Mouse (Mus musculus): ENCODE measurements around the gene Rps27l. TPM values are rescaled to one million over a fixed set of nuclear protein-coding genes. Genes with fewer than 3 reads are reported as not detected.

Rps27l gene
- polyA plus RNA-seq, 1 experiment, result 36.3 TPM

DNA sequence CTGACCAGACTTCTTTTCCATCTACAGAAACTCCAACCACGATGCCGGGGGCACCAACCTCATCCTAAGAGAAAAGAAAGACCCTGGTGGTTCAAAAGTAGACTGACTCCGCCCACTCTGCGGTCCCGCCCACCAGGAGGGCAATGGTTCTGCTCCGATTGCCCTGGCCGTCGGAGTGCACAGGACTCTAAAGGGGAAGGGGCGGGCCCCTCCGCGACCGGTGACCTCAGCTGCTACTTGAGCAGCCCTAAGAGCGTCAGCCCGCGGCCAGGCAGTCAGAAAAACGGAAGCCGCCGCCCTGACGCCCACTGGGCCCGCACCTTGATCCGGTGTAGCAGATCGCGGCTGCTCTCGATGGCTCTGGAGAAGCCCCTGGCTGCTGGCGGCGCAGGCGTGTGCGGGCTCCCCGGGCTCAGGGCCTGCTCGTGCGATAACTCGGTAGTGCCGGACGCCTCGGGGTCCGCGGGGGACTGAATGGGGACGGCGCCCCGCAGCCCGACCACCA lies 28.9 kb downstream of the Rps27l start:
- TF ChIP-seq CTCF (IDR thresholded peaks at IDR 0.05; ENCODE audit: insufficient read depth, low read length) (no peak), POLR2A (IDR thresholded peaks at IDR 0.05; ENCODE audit: borderline replicate concordance, extremely low read depth, low read depth, low read length) (0 out of 2 replicates have a peak, but pooled peaks have one; percentile 24)
- H3K4me3 ChIP-seq (replicated peaks; ENCODE audit: extremely low read depth, low read depth, low read length), result peak overlapping the region; percentile 65
- DNase-seq, result peak; percentile 74
- WGBS, result under 1% methylated on average over 41 of the region's 41 CpGs
- peaks cover 2% of the 10 kb centered on the region; the same call in 1 of the 2 replicates for H3K4me1 ChIP-seq (ENCODE audit: control insufficient read depth, insufficient read depth, low read length)

DNA sequence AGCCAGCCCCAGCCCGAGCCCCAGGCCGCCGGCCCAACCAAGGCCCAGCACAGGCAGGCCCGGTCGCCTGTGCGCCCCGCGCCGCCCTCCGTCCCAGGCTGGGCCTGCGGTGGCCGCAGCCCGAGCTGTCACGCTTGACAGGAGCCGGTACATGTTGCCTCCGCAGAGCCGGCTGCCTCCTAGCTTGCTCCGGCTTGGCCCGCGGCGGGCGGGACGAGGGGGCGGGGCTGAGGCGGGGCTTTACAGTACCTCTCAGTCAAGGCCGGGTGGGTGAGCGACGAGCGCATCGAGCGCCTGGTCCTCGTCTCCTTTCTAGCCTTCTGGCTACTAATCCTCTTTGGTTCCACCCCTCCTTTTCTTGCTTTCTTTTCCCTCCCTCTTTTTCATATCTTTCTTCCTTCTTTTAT lies 29.4 kb downstream of the Rps27l start, which contains the start of gene Lactb:
Gene Lactb (minus strand): TSS at position 246 of the 407 bp plus-strand sequence.
- DNase-seq, result peak; percentile 91
- TF ChIP-seq CTCF (IDR thresholded peaks at IDR 0.05; ENCODE audit: insufficient read depth, low read length), result no peak
- peak; percentile 26; the same call in 1 of the 2 replicates for TF ChIP-seq POLR2A (IDR thresholded peaks at IDR 0.05; ENCODE audit: borderline replicate concordance, extremely low read depth, low read depth, low read length)
- under 1% methylated on average over 32 of the region's 32 CpGs for WGBS
- Histone ChIP-seq H3K4me3 (replicated peaks; ENCODE audit: extremely low read depth, low read depth, low read length) (peak within 1 kb of the TSS; percentile 65), H3K4me1 (ENCODE audit: control insufficient read depth, insufficient read depth, low read length) (peaks cover 2% of the 10 kb centered on the region; the same call in 1 of the 2 replicates)

DNA sequence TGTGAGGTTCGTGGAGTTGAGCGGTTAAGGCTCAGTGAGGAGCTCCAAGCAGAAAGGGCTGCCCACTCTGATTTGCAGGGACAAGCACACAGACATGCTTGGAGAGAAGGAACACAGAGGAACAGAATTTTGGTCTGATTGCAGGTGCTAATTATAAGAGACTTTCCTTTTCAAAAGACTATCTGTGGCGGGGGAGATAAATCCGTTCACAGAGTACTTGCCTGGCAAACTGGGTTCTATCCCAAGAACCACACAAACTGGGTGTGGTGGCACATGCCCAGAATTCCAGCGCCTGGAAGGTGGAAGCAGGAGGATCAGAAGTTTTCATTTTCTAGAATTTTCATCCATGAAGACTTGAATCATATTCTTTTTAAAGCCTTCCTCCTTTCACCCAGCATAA lies 31.2 kb downstream of the Rps27l start:
- H3K4me1 ChIP-seq (ENCODE audit: control insufficient read depth, insufficient read depth, low read length), result peaks cover 2% of the 10 kb centered on the region; the same call in 1 of the 2 replicates
- no peak overlapping the region for H3K4me3 ChIP-seq (replicated peaks; ENCODE audit: extremely low read depth, low read depth, low read length)
- WGBS, result 66% methylated on average over 5 of the region's 5 CpGs
- no peak for DNase-seq
- no peak for TF ChIP-seq CTCF (IDR thresholded peaks at IDR 0.05; ENCODE audit: insufficient read depth, low read length)
- TF ChIP-seq POLR2A (IDR thresholded peaks at IDR 0.05; ENCODE audit: borderline replicate concordance, extremely low read depth, low read depth, low read length), result no peak

DNA sequence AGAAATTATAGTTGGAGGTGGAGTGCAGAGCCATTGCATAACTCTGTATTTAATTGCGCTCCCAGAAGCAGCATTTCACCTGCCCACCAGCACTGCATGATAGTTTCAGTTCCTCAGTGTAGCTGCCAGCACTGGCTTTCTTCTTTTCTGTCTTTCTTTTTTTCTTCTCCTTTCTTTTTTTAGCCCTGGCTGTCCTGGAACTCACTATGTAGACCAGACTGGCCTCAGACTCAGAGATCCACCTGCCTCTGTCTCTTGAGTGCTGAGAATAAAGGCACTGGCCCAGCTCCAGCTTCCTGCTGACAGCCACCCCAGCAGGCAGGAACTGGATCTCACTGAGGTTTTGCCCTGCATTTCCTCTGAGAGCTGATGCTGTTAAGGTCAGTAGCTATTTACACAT lies 32.1 kb downstream of the Rps27l start:
- Histone ChIP-seq H3K4me1 (ENCODE audit: control insufficient read depth, insufficient read depth, low read length) (peaks cover 2% of the 10 kb centered on the region; the same call in 1 of the 2 replicates), H3K4me3 (replicated peaks; ENCODE audit: extremely low read depth, low read depth, low read length) (no peak overlapping the region)
- WGBS, result 77% methylated on average over 1 of the region's 1 CpGs
- no peak for TF ChIP-seq POLR2A (IDR thresholded peaks at IDR 0.05; ENCODE audit: borderline replicate concordance, extremely low read depth, low read depth, low read length)
- no peak for TF ChIP-seq CTCF (IDR thresholded peaks at IDR 0.05; ENCODE audit: insufficient read depth, low read length)
- no peak for DNase-seq

DNA sequence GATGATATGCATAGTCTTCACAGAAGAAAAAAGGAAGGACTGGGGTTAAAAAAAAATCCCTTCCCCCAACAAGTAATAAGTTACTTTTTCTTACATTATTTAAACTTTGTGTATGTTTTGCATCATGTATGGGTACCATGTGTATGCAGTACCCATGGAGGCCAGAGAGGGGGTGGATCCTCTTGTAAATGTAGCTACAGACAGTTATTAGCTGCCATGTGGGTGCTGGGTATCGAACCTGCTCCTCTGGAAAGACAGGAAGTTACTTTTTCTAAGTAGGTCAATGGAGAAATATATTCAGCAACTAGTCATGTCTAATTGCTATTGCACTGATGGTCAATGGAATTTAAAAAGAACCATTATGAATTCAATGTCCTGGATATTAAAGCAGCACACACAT lies 32.6 kb downstream of the Rps27l start:
- TF ChIP-seq POLR2A (IDR thresholded peaks at IDR 0.05; ENCODE audit: borderline replicate concordance, extremely low read depth, low read depth, low read length) (no peak), CTCF (IDR thresholded peaks at IDR 0.05; ENCODE audit: insufficient read depth, low read length) (no peak)
- no peak overlapping the region for H3K4me3 ChIP-seq (replicated peaks; ENCODE audit: extremely low read depth, low read depth, low read length)
- WGBS, result 76% methylated on average over 1 of the region's 1 CpGs
- H3K4me1 ChIP-seq (ENCODE audit: control insufficient read depth, insufficient read depth, low read length), result peaks cover 2% of the 10 kb centered on the region; the same call in 1 of the 2 replicates
- no peak for DNase-seq

DNA sequence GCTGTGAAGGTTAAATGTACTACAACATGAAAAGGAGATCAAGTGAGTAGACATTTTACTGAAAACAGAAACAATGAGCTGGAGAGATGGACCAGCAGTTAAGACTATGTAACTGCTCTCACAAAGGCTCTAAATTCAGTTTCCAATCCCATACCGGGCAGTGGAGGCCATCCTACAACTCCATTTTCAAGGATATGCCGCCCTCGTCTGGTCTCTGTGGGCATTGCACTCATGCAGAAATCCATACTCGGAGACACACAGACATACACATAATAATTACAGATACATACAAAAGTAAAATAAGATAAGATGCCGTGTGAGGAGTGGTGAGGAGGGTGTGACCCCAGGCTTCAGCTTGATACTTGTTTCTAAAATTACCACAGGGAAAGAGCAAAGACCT lies 34.6 kb downstream of the Rps27l start:
- H3K4me1 ChIP-seq (ENCODE audit: control insufficient read depth, insufficient read depth, low read length), result peaks cover 2% of the 10 kb centered on the region; the same call in 1 of the 2 replicates
- WGBS, result 8% methylated on average over 5 of the region's 5 CpGs

DNA sequence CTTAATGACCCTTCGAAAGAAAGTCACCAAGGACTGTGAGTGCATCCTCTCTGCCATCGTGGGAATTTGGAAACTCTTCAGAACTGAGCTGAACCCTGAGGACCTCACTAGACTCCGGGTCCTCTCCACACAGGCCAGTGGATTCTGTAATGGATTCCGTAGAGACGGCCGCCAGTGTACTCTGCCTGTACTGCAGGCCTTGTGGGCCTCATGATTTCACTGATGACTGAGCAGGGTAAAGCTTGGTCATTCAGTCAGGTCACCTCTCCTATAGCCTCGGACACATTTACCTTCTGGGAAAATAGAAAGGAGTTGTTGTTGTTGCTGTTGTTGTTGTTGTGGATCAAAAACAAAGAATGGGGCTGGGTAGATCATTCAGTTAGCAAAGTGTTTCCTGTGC lies 36.2 kb downstream of the Rps27l start:
- TF ChIP-seq CTCF (IDR thresholded peaks at IDR 0.05; ENCODE audit: insufficient read depth, low read length), result no peak
- TF ChIP-seq POLR2A (IDR thresholded peaks at IDR 0.05; ENCODE audit: borderline replicate concordance, extremely low read depth, low read depth, low read length), result no peak
- WGBS, result 73% methylated on average over 7 of the region's 7 CpGs
- no peaks in the 10 kb centered on the region for H3K4me1 ChIP-seq (ENCODE audit: control insufficient read depth, insufficient read depth, low read length)

More for the DNA sequence above, 34.6 kb downstream of the Rps27l start:
- TF ChIP-seq CTCF (IDR thresholded peaks at IDR 0.05; ENCODE audit: insufficient read depth, low read length), result peak; percentile 71
- no peak for TF ChIP-seq POLR2A (IDR thresholded peaks at IDR 0.05; ENCODE audit: borderline replicate concordance, extremely low read depth, low read depth, low read length)
- peak; percentile 76 for DNase-seq
- H3K4me3 ChIP-seq (replicated peaks; ENCODE audit: extremely low read depth, low read depth, low read length), result no peak overlapping the region

DNA sequence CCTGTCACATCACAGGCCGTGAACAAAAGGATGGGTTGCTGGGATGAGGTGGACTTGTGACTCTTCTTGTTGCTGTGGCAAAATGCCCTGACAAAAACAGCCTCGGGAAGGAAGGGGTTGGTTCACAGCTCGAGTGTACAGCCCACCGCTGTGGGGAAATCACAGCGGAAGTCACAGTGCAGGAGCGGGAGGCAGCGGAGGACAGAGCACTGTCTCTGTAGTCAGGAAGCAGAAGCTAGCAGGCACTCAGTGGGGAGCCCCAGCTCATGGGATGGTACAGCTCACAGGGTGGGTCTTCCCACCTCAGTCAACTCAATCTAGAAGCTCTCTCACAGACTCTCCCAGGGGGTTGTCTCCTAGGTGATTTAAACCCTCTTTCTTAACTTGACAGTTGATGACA lies 39.5 kb downstream of the Rps27l start:
- Histone ChIP-seq H3K4me1 (ENCODE audit: control insufficient read depth, insufficient read depth, low read length) (peaks cover 3% of the 10 kb centered on the region; the same call in 1 of the 2 replicates), H3K4me3 (replicated peaks; ENCODE audit: extremely low read depth, low read depth, low read length) (no peak overlapping the region)
- TF ChIP-seq CTCF (IDR thresholded peaks at IDR 0.05; ENCODE audit: insufficient read depth, low read length) (no peak), POLR2A (IDR thresholded peaks at IDR 0.05; ENCODE audit: borderline replicate concordance, extremely low read depth, low read depth, low read length) (no peak)
- DNase-seq, result no peak
- WGBS, result 52% methylated on average over 7 of the region's 7 CpGs

More for the DNA sequence above, 36.2 kb downstream of the Rps27l start:
- no peak overlapping the region for H3K4me3 ChIP-seq (replicated peaks; ENCODE audit: extremely low read depth, low read depth, low read length)
- DNase-seq, result no peak

DNA sequence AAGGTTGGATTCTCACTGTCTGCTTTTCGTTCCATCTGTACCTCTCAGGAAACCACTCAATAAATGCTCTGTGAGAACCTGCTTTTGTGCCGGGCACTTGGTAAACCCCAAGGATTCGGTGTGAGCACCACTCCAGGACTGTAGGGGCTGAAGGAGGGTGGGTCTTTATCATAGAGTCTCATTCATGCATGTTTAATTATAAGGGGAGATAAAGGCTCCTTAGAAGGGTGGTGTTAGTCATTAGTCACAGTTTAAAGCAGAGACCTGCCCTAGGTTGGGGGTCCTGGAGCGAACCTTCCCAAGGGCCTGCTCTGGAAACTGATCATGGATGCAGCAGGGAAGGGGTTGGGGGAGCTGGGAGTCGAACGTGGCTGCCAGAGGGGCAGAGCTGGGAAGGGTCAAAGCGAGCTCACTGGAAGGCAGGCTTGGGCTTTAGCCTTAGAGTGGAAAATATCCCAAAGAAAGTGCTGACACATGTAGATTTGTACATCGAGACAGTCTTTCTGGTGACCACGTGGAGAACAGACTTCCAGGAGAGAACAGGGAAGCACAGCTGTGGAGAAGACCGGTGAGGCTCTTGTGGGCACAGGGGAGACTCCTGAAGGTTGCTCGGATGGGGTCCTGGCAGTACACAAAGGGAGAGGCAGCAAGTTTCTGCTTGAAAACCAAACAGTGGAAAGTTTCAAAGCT lies 42.5 kb downstream of the Rps27l start:
- no peak for DNase-seq
- no peak overlapping the region for H3K4me3 ChIP-seq (replicated peaks; ENCODE audit: extremely low read depth, low read depth, low read length)
- 54% methylated on average over 11 of the region's 11 CpGs for WGBS
- TF ChIP-seq CTCF (IDR thresholded peaks at IDR 0.05; ENCODE audit: insufficient read depth, low read length) (no peak), POLR2A (IDR thresholded peaks at IDR 0.05; ENCODE audit: borderline replicate concordance, extremely low read depth, low read depth, low read length) (no peak)
- H3K4me1 ChIP-seq (ENCODE audit: control insufficient read depth, insufficient read depth, low read length), result peaks cover 3% of the 10 kb centered on the region; the same call in 1 of the 2 replicates
